ENCODE assay signal across 24 mouse cellular contexts in the genomic region with DNA sequence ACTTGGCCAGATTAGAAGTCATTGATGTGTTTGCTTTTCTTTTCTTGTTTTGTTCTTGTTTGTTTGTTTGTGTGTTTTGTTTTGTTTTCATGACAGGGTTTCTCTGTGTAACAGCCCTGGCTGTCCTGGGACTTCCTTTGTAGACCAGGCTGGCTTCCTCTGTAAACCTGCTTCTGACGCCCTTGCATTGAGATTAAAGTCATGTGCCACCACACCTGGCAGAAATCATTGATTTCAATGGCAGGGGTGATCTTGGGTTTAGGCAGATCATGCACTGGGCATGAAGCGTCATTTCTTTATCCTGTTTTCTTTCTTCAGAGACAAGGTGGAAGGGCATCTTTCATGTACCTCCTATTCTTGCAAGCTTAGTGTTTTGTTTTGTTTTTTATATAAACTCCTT.
"Had no signal": no experiment of that assay in that cellular context is flagged by ENCODE, and none has a peak within 500 bp of the region (broad histone marks: within the 10 kb centered on the region; RNA-seq: fewer than 3 reads in every experiment).

No protein-coding gene starts in this region.

- H3K27me3 ChIP-seq: kidney, embryonic 15.5 days; limb, embryonic 13.5 days; liver, embryonic 12.5 days; liver, embryonic 15.5 days; lung, embryonic 15.5 days; midbrain, embryonic 13.5 days; neural tube, embryonic 12.5 days; neural tube, embryonic 15.5 days; stomach, embryonic 15.5 days had no signal

- H3K4me3 ChIP-seq: kidney, embryonic 15.5 days; limb, embryonic 10.5 days; limb, embryonic 13.5 days; liver, embryonic 12.5 days; liver, embryonic 15.5 days; lung, embryonic 15.5 days; megakaryocyte, embryonic 14.5 days; midbrain, embryonic 10.5 days; midbrain, embryonic 13.5 days; myocyte; neural tube, embryonic 12.5 days; neural tube, embryonic 15.5 days; stomach, embryonic 15.5 days had no signal

- DNase-seq: kidney, adult 18-20 months; kidney, postnatal 10 days; kidney, postnatal 36 days; liver; lung, adult 18-20 months; lung, postnatal 10 days; lung, postnatal 36 days; retina, postnatal 1 day; right cerebral cortex, postnatal 25 days; spleen, adult 18-20 months; thymus, postnatal 36 days had no signal

- H3K4me1 ChIP-seq: kidney, embryonic 15.5 days; limb, embryonic 13.5 days; lung, embryonic 15.5 days; midbrain, embryonic 10.5 days; midbrain, embryonic 13.5 days; neural tube, embryonic 12.5 days; neural tube, embryonic 15.5 days; stomach, embryonic 15.5 days had no signal

- H3K27ac ChIP-seq: kidney, embryonic 15.5 days; limb, embryonic 10.5 days; limb, embryonic 13.5 days; liver, embryonic 12.5 days; liver, embryonic 15.5 days; lung, embryonic 15.5 days; midbrain, embryonic 10.5 days; midbrain, embryonic 13.5 days; neural tube, embryonic 12.5 days; neural tube, embryonic 15.5 days; stomach, embryonic 15.5 days had no signal

- H3K36me3 ChIP-seq: kidney, embryonic 15.5 days; limb, embryonic 10.5 days; limb, embryonic 13.5 days; liver, embryonic 12.5 days; liver, embryonic 15.5 days; lung, embryonic 15.5 days; midbrain, embryonic 10.5 days; midbrain, embryonic 13.5 days; neural tube, embryonic 12.5 days; neural tube, embryonic 15.5 days; stomach, embryonic 15.5 days had no signal
